Mouse (Mus musculus) MEL-GATA-1-ER (cell line): ENCODE results near the gene Klhdc3.

Experiments used
- DNase-seq: peaks from one replicate; pipeline ENCODE4 v3.0.0-alpha.2; 2012; ENCODE audit warnings: low read depth; ENCODE audit errors: extremely low read depth

Gene Klhdc3

GRCm38 (mm10) chr17:46680760-46681373 lies at the start of gene Klhdc3:
Klhdc3 (minus strand) TSS chr17:46680914.
- peak; percentile 95 for DNase-seq

DNA sequence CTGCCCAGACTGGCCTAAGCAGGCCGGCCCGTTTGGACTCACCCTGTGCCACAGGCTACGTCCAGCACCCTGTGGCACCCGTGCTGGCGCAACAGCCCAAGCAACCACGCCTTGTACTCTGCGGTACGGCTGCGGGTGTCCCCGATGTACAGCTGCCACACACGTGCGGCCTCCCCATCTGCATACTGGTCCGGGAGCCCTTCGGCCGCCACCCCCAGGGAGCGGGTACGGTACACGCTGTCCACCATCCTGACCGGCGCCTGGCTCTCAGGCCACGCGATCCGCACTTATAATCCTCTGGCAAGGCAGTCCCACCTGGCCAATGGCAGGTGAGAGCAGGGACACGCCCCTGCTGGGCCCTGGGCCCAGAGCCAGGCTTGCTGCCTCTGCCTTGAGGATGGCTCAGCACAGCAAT lies 48.2 kb upstream of the Klhdc3 start, which contains the start of gene Gnmt:
TSS of gene Gnmt (minus strand) at position 265 of the 415 bp plus-strand sequence.
- no peak for DNase-seq

DNA sequence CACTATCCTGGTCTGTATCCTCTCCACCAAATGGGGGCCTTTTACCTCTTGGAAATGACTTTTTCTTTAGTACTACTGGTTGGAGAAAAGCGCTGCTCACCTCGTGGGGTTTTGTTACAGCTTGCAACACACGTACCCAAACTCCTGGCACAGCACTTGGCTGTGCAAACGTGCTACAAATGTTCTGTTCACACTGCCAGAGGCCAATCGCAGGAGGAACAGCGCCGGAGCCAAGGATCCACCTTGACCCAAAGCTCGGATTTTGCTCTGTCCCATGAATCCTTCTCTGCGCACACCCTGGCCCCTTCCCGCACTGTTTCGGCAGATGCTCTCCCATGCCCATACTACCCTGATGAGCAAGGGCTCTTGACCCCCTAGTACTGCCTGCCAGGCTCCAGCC lies 47.8 kb upstream of the Klhdc3 start:
- no peak for DNase-seq

DNA sequence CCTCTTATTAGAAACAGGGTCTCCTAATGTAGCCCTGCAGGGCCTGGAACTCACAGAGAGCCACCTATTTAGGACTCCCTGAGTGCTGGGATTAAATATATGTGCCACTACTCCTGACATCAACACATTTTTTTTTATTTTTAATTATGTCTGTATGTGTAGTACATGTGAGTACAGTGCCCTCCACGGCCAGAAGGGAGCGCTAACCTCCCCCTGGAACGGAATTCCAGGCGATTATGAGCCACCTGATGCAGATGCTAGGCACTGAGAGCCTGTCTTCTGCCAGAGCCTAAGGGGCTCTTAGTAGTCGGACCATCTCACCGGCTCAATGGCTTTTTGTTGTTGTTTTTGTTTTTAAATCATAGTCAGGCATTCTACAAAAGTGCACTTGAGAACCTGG lies 47.3 kb upstream of the Klhdc3 start:
- no peak for DNase-seq

DNA sequence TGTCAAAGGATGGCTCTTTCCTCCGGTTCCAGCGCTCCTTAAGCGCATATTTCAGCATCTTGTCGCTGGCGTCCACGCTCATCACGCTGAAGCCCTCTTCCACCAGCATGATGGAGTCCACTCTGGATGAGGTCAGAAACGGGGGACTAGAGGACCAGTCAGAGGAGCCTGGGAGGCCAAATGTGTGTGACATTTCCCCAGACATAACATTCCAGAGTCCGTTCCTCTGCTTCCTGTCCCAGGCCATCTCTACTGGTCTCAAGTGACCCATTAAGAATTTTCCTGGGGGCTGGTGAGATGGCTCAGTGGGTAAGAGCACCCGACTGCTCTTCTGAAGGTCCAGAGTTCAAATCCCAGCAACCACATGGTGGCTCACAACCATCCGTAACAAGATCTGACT lies 46.6 kb upstream of the Klhdc3 start:
- DNase-seq = no peak

DNA sequence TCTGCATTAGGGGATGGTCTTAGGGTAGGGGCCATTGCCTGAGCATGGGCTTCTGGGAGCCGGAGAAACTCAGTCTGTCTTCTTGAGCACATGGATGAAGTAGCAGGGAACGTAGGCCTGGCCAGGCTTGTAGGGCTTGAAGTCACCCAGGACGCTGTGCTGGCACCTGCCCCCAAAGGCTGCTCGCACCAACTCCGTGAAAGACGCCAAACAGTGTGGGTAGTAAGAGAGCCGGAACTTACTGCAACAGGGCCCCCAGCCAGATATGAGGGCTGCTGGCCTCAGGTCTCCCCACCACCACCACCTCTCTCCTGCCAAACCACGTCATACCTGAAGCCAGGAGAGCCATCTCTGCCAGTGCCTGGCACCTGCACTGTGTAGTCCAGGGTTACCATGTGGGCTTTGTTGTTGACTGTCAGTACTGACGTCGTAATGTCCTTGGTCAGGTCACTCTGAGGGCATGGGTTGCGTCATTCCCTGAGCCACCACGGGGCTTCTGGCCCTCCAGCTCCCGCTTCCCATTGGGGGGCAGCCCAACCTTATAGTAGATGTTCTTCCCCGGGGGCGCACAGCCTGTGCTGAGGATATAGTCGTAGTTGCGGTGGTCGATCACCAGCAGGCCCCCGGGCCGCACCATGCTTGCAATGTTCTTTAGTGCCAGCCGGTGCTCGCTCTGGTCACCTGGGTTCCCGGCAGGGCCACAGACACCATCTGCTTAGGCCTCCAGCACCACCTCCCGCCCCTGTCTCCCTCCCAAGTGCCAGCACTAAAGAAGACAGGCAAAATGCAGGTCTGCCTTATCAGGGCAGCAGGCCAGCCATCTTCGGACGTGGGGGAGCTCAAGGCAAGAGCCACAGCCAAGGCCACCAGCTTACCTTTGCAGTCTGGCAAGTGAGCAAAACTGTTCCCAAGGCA lies 45.3 kb upstream of the Klhdc3 start:
- no peak for DNase-seq

DNA sequence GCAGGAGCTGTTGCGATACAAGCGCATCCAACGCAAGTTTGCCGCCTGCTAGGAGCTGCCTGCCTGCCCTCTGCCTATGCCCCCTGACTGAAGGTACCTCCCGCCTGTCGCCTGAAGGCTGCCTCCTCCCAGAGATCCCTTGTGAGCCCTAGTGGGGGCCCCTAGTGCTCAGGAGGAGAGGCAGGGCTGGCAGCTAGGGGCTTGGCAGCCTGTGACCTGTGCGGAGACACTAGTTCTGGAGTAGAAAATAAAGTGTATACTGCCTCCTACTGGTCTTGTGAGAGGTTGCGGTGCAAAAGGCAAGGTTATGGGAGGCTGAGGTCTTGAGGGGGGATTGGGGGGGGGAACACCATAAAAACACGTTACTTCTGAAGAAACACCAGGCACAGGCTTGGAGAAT lies 44.6 kb upstream of the Klhdc3 start:
- no peak for DNase-seq

DNA sequence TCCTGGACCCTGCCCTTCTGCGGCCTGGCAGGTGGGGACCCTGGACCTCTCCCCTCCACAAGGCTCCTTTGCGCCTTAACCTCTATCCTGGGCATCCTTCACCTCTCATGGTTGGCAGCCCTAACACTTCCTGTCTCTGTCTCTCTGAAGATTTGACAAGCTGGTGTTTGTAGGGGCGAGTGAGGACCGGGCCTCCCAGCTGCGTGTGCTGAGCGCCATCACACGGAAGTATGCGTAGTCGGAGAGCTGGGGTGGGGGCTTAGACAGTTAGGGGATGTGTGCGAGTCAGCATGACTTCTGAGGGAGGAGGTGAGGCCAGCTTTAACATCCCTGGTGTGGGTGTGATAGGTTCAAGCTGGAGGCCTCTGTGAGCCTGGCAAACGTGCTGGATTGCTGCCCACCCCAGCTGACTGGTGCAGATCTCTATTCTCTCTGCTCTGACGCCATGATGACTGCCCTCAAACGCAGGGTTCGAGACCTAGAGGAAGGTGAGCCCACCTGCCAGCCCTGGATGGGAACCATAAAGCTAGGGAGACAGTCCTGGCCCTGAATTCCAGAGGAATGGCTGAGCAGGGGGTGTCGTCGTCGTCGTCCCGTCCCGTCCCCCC lies 43.9 kb upstream of the Klhdc3 start:
- DNase-seq = no peak

DNA sequence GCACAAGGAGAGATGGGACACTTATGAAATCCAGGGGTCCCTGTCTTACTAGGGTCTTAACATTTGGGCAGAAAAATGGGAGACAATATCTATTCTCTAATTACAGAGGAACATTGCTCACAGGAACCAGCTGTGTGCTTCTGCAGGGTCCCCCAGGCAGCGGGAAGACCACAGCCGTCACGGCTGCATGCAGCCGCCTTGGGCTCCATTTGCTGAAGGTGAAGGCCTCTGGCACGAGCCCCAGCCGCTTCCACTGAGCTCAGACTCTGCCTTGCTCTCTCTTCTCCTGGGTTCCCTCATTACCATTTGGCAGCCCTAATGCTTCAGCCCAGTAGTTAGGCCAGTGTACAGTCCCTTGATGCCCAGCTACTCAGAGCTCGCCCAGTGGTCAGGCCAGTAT lies 40.4 kb upstream of the Klhdc3 start:
- no peak for DNase-seq

DNA sequence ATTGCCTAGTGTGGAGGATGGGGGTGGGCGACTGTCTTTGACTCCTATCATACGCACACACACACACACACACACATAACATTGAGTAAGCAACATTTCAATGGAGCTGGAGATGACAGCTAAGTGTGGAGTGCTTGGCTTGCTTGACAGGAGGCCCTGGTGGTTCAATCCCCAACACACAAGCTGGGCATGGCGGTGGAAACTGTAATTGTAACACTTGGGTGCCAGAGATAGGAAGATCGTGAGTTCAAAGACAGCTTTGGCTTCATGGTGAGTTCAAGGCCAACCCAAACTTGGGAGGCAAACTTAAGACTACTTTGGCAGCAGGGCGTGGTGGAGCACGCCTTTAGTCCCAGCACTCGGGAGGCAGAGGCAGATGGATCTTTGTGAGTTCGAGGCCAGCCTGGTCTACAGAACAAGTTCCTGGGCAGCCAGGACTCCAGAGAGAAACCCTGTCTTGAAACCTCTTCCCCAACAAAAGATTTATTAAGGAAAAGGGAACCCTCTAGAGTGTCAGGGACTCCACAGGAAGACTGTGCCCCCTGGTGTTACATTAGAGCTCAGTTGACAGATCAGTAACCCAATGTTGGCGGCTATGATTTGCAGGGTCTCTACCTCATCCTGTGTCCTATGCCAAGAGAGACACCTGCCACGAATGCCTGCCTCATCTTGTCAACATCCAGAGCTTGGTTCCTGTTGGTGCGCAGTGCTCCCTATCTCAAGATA lies 34.2 kb upstream of the Klhdc3 start:
- no peak for DNase-seq

DNA sequence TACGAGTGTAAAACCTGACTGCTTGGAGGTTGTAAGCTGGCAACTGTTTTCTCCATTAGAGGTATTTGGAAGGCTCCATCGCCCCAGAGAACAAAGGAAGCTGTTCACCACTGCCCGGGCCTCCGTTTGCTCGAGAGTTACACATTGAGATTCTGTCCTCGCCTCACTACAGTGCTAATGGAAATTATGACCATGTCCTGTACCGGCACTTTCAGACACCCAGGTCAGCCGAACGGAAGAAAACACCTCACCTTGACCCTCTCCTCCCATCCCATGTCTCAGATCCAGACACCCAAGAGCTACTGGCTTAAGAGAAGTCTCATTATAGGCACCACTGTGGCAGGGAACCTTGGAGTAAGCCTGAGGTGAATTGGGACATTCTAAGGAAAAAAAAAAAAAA lies 33.1 kb upstream of the Klhdc3 start:
- DNase-seq = no peak

- peak; percentile 23 for DNase-seq
These were observed 31.7 kb upstream of the Klhdc3 start for GRCm38 (mm10) chr17:46712442-46712841.

- no peak for DNase-seq
These were observed 31.0 kb upstream of the Klhdc3 start for GRCm38 (mm10) chr17:46711612-46712271.

- peak; percentile 84 for DNase-seq
These were observed 30.4 kb upstream of the Klhdc3 start, which contains the start of gene Pex6 for GRCm38 (mm10) chr17:46710959-46711597. Pex6 (plus strand) TSS chr17:46711463.

DNA sequence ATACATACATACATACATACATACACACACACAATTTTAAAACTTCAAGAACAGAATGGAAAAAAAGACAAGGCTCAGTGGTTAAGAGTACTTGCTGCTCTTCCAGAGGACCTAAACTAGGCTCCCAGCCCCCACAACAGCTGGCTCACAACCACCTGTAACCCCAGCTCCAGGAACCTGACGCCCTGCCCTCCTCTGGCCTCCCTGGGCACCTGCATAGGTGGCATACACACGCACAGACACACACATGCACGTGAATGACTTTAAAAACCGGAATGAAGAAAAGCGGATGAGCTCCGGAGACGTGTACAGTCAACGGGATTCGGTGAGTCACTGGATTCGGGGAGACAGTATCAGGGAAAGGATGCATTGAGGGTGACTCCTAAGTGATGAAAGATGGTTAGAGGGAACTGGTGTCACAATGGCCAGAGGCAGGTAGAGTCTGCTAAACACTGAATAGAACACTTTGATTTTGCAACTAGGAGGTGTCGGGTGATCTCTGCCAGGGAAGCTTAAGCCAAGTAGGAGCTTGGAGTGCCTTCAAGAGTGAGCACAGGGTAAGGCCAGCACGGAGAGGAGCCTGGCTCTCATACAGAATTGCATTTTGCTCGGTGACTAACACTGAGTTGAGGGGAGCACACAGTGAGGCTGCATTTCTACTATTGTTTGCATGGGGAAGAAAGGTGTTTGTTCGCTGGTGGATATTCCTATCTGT lies 25.8 kb upstream of the Klhdc3 start:
- DNase-seq = no peak

DNA sequence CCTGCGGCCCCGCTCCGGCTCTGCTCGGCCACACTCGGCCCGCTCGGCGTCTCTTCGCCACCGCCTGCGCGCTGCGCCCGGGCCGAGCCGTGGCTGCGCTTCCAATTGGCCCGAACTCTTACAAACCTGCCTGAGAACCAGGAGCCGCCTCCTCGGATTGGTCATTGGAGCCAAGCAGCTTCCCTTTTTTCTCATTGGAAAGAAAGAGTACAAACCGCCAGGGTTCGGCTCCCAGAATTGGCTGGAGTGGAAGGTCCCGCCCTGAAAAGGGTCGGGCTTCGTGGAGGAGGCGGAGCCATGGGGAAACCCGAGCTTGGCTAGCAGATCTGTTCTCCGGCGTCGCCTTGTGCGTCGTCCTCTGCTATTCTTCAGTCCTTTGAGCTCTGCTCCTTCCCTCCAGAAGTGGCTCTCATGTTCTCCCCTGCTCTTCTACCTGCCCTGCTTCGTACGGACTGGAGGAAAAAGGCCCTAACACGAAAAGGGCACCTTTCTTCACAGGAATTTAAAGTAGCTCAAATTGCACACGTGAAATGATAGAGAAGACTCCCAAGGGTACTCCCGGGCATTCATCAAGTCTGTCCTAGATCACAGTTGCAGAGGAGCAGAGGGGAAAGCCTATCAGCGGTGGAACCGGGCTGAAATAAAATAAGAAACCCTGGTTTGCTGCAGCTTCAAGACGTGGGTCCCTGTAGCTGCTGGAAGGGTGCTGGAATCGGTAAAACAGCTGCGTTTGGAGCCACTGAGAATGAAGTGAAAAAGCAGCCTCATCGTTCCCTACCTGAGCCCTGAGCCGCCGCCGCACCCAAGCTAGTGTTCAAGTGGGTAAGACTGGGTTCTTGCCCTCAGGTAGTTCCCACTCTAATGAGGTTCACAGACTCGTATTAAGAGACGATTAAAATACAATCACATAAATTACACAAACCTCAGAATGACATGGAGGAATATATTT lies 24.4 kb upstream of the Klhdc3 start, which contains the start of gene Ppp2r5d:
TSS of gene Ppp2r5d (minus strand) at position 225 of the 949 bp plus-strand sequence.
- DNase-seq = peak; percentile 98

GRCm38 (mm10) chr17:46703971-46704886 lies 23.5 kb upstream of the Klhdc3 start:
- DNase-seq = no peak

DNA sequence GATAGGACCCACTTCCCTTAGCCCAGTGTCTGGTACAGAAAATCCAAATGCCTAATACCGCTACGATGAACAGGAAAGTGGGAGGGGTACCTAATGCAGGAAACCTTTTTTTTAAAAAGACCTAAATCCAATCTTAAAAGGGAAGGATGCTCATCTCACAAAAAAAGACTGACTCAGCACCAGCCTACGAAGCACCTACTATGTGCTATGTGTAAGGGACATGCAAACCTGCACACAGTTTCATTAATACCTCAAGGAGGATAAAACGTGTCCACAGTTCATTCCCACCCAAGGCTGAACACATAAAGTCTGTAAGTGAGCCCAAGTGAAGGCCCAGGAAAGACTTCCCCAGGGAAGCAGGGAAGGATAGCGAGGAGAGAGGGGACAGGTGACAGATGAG lies 21.8 kb upstream of the Klhdc3 start:
- no peak for DNase-seq
